Mouse (Mus musculus) liver, postnatal 0 days (tissue): ENCODE measurements around the gene Hormad2. TPM values are rescaled to one million over a fixed set of nuclear protein-coding genes. Genes with fewer than 3 reads are reported as not detected.

Experiments
- ATAC-seq: fragments of 200-750 bp; cut with Nextera tagmentation; 2 replicates; pipeline ENCODE4 v1.8.0; 2017; ENCODE audit warnings: mild to moderate bottlenecking, moderate library complexity
- DNase-seq: peaks from one replicate; pipeline ENCODE4 v3.0.0-alpha.2; 2016
- H3K27ac ChIP-seq: fragments of 300-500 bp; sonication (generic); 2 replicates; pipeline ENCODE4 v1.5.1; 2014; ENCODE audit warnings: antibody characterized with exemption, moderate library complexity, mild to moderate bottlenecking, low read depth
- H3K27me3 ChIP-seq: fragments of 300-500 bp; sonication (generic); 2 replicates; pipeline ENCODE4 v1.6.1; 2014; ENCODE audit warnings: low read length, control low read depth, mixed read lengths; ENCODE audit not compliant: insufficient read depth
- H3K36me3 ChIP-seq: fragments of 300-500 bp; sonication (generic); replicated peaks from 2 replicates; pipeline ENCODE4 v1.6.1; 2014; ENCODE audit warnings: mild to moderate bottlenecking, control low read depth, low read length, moderate library complexity, mixed read lengths; ENCODE audit not compliant: insufficient read depth
- H3K4me1 ChIP-seq: fragments of 300-500 bp; sonication (generic); 2 replicates; pipeline ENCODE4 v1.6.1; 2014; ENCODE audit warnings: antibody characterized with exemption, mild to moderate bottlenecking, control low read depth; ENCODE audit not compliant: insufficient read depth
- H3K4me2 ChIP-seq: fragments of 300-500 bp; sonication (generic); 2 replicates; pipeline ENCODE4 v1.6.1; 2014; ENCODE audit warnings: low read depth, mild to moderate bottlenecking, low read length, moderate library complexity, mixed read lengths
- H3K4me3 ChIP-seq: fragments of 300-500 bp; sonication (generic); 2 replicates; pipeline ENCODE4 v1.5.1; 2014; ENCODE audit warnings: low read depth, low read length
- H3K9ac ChIP-seq: fragments of 300-500 bp; sonication (generic); replicated peaks from 2 replicates; pipeline ENCODE4 v1.6.1; 2014; ENCODE audit warnings: mild to moderate bottlenecking, moderate library complexity
- H3K9me3 ChIP-seq: fragments of 300-500 bp; sonication (generic); 2 replicates; pipeline ENCODE4 v1.6.1; 2016; ENCODE audit warnings: mild to moderate bottlenecking, control low read depth, low read length, mixed read lengths
- CTCF ChIP-seq: sonication (generic); IDR thresholded peaks from 2 replicates; pipeline ENCODE4 v1.5.1; 2016; ENCODE audit warnings: antibody characterized with exemption, low read depth
- EP300 ChIP-seq: IDR thresholded peaks from 2 replicates; pipeline ENCODE4 v1.6.1; 2016; ENCODE audit warnings: antibody characterized with exemption, low read depth, mild to moderate bottlenecking
- WGBS: fragments of 180-500 bp; shearing (Covaris S2); extraction: QIAGEN DNeasy Blood & Tissue Kit; methylation state at CpG from one replicate; pipeline ENCODE4 v1.1.7; 2014; ENCODE audit not compliant: insufficient replicate concordance; 5-methylcytosine and 5-hydroxymethylcytosine counted together
- polyA plus RNA-seq: library from polyadenylated mRNA; unstranded; fragments of >200 nt; fragmentation: Nextera tagmentation; extraction: Ambion mirVana; gene quantifications from 2 replicates; pipeline ENCODE4 v1.2.1, GENCODE M21; 2015

Gene Hormad2
- polyA plus RNA-seq, 1 experiment from 2014 or later: 0.29 TPM

- H3K4me1 ChIP-seq: no peaks in the 10 kb centered on the region
- DNase-seq (no peak), ATAC-seq (no peak)
- TF ChIP-seq EP300 (no peak), CTCF (no peak)
- H3K27ac ChIP-seq: no peak overlapping the region
- H3K27me3 ChIP-seq: no peaks in the 10 kb centered on the region
- no peak overlapping the region for H3K9ac ChIP-seq
- H3K4me3 ChIP-seq: no peak overlapping the region
- no peak overlapping the region for H3K4me2 ChIP-seq
- 73% methylated on average over 11 of the region's 11 CpGs for WGBS
- H3K36me3 ChIP-seq: no peaks in the 10 kb centered on the region
- no peaks in the 10 kb centered on the region for H3K9me3 ChIP-seq
These were observed 117.4 kb downstream of the Hormad2 start for GRCm38 (mm10) chr11:4323481-4323880.

- no peak for ATAC-seq
- H3K9ac ChIP-seq: no peak overlapping the region
These were observed 118.0 kb downstream of the Hormad2 start for GRCm38 (mm10) chr11:4322943-4323342.

GRCm38 (mm10) chr11:4320876-4321275, 120.0 kb downstream of the Hormad2 start:
- no peak for ATAC-seq
- Histone ChIP-seq H3K36me3 (no peaks in the 10 kb centered on the region), H3K27me3 (no peaks in the 10 kb centered on the region), H3K4me2 (no peak overlapping the region), H3K9me3 (no peaks in the 10 kb centered on the region), H3K4me1 (no peaks in the 10 kb centered on the region), H3K27ac (no peak overlapping the region), H3K9ac (no peak overlapping the region), H3K4me3 (no peak overlapping the region)
- WGBS: 68% methylated on average over 4 of the region's 4 CpGs
- TF ChIP-seq CTCF (no peak), EP300 (no peak)
- no peak for DNase-seq

More at GRCm38 (mm10) chr11:4322943-4323342, 118.0 kb downstream of the Hormad2 start:
- no peak overlapping the region for H3K4me2 ChIP-seq
- no peak overlapping the region for H3K27ac ChIP-seq
- 77% methylated on average over 6 of the region's 6 CpGs for WGBS
- H3K27me3 ChIP-seq: no peaks in the 10 kb centered on the region
- H3K9me3 ChIP-seq: no peaks in the 10 kb centered on the region
- H3K4me3 ChIP-seq: no peak overlapping the region
- no peaks in the 10 kb centered on the region for H3K4me1 ChIP-seq
- H3K36me3 ChIP-seq: no peaks in the 10 kb centered on the region
- TF ChIP-seq CTCF (no peak), EP300 (no peak)
- DNase-seq: no peak

GRCm38 (mm10) chr11:4319212-4319955, 121.5 kb downstream of the Hormad2 start:
- DNase-seq (no peak), ATAC-seq (no peak)
- Histone ChIP-seq H3K9ac (no peak overlapping the region), H3K36me3 (no peaks in the 10 kb centered on the region), H3K27me3 (no peaks in the 10 kb centered on the region), H3K4me3 (no peak overlapping the region), H3K9me3 (no peaks in the 10 kb centered on the region), H3K4me1 (no peaks in the 10 kb centered on the region), H3K27ac (no peak overlapping the region), H3K4me2 (no peak overlapping the region)
- no peak for TF ChIP-seq CTCF
- no peak for TF ChIP-seq EP300
- WGBS: 78% methylated on average over 14 of the region's 14 CpGs

GRCm38 (mm10) chr11:4318011-4318410, 122.9 kb downstream of the Hormad2 start:
- Histone ChIP-seq H3K4me1 (no peaks in the 10 kb centered on the region), H3K4me3 (no peak overlapping the region), H3K27me3 (no peaks in the 10 kb centered on the region), H3K9ac (no peak overlapping the region), H3K36me3 (no peaks in the 10 kb centered on the region), H3K9me3 (no peaks in the 10 kb centered on the region), H3K4me2 (no peak overlapping the region), H3K27ac (no peak overlapping the region)
- TF ChIP-seq EP300: no peak
- TF ChIP-seq CTCF: no peak
- no peak for DNase-seq
- ATAC-seq: no peak
- WGBS: 38% methylated on average over 3 of the region's 3 CpGs

GRCm38 (mm10) chr11:4317287-4317686, 123.6 kb downstream of the Hormad2 start:
- WGBS: 56% methylated on average over 5 of the region's 5 CpGs

More at GRCm38 (mm10) chr11:4317287-4317686, 123.6 kb downstream of the Hormad2 start:
- no peak for ATAC-seq
- DNase-seq: no peak
- H3K27ac ChIP-seq: no peak overlapping the region
- H3K36me3 ChIP-seq: no peaks in the 10 kb centered on the region
- no peak overlapping the region for H3K4me2 ChIP-seq
- H3K9me3 ChIP-seq: no peaks in the 10 kb centered on the region
- no peak overlapping the region for H3K9ac ChIP-seq
- H3K4me1 ChIP-seq: no peaks in the 10 kb centered on the region
- TF ChIP-seq EP300 (no peak), CTCF (no peak)
- H3K4me3 ChIP-seq: no peak overlapping the region
- H3K27me3 ChIP-seq: no peaks in the 10 kb centered on the region
